Mouse (Mus musculus) ovary, postnatal 36 days (tissue): ENCODE results near the gene Vmn1r56.
"Not testable (repeated sequence)": the region's sequence is repeated elsewhere in the genome, so short reads cannot be mapped to it uniquely, and the experiment has no call there.

Experiments used
- DNase-seq: peaks from one replicate; pipeline ENCODE4 v3.0.0; 2022; ENCODE audit warnings: low spot score, mixed read lengths

Vmn1r56 gene

DNA sequence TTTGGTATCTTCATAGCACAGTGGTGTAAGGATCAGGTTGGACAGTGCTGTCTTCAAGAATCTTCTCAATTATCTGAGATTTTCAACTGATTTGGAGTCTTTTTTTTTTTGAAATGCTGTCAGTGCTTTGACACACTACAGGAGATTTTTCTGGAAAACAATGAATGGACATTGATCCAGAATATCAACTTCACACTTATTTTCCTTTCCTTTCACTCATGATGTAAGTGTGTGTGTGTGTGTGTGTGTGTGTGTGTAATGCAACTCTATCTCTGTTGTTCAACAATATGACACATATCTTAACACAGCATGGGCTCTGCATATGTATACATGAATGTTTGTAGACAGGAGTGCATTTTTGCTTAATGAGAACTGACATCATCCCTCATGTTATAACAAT is at the start of gene Vmn1r56:
Gene Vmn1r56, minus strand, starts transcription at position 101 of the 400 bp plus-strand sequence.
- not testable (repeated sequence) for DNase-seq

DNA sequence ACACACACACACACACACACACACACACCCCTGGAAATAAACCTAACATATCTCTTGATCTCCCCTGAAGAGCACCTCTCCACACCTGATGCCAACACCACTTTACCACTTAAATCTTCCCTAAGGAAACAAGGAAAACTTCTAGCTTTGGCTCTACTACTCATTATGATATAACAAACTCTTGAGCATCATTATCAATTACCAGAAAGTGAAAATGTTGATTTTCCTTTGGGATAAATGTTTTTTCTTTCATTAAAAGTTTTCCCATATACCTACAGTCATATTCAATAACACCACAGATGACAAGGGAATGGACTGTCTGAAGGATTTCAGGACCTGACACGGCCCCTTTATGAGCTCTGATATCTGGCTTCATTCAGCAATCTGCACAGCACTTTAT is 21.6 kb upstream of the Vmn1r56 start, which contains the start of gene Vmn1r57:
Gene Vmn1r57, plus strand, starts transcription at position 301 of the 400 bp plus-strand sequence.
- DNase-seq: not testable (repeated sequence)

DNA sequence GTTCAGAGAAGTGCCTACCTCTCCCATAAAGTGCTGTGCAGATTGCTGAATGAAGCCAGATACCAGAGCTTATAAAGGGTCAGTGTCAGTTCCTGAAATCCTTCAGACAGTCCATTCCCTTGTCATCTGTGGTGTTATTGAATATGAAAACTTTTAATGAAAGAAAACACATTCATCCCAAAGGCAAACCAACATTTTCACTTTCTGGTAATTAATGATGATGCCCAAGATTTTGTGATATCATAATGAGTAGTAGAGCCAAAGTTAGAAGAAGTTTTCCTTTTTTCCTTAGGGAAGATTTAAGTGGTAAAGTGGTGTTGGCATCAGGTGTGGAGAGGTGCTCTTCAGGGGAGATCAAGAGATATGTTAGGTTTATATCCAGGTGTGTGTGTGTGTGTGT is 47.0 kb downstream of the Vmn1r56 start, which contains the start of gene Vmn1r55:
Gene Vmn1r55, minus strand, starts transcription at position 101 of the 400 bp plus-strand sequence.
- not testable (repeated sequence) for DNase-seq
